Mouse (Mus musculus) megakaryocyte-erythroid progenitor cell, adult 5-6 weeks (primary cell): ENCODE results near the gene Carmil1. TPM values are rescaled to one million over a fixed set of nuclear protein-coding genes. Genes with fewer than 3 reads are reported as not detected.

Experiments
- ATAC-seq: replicated peaks from 2 replicates; pipeline ENCODE4 v1.8.0; 2016; ENCODE audit warnings: mild to moderate bottlenecking, inconsistent platforms; ENCODE audit not compliant: severe bottlenecking, poor library complexity, low FRiP score, low TSS enrichment
- total RNA-seq, 2 experiments: library from RNA; stranded (forward) in 1 of 2; stranded (reverse) in 1 of 2; fragments of 200-1000, 215-1000 nt in 1 of 2; fragments of >200 nt in 1 of 2; fragmentation: Nextera tagmentation in 1 of 2; gene quantifications; 2 replicates each; pipeline ENCODE4 v1.2.3; 2014 to 2017

Carmil1 gene
- total RNA-seq, 2 experiments from 2014 or later, result not detected

DNA sequence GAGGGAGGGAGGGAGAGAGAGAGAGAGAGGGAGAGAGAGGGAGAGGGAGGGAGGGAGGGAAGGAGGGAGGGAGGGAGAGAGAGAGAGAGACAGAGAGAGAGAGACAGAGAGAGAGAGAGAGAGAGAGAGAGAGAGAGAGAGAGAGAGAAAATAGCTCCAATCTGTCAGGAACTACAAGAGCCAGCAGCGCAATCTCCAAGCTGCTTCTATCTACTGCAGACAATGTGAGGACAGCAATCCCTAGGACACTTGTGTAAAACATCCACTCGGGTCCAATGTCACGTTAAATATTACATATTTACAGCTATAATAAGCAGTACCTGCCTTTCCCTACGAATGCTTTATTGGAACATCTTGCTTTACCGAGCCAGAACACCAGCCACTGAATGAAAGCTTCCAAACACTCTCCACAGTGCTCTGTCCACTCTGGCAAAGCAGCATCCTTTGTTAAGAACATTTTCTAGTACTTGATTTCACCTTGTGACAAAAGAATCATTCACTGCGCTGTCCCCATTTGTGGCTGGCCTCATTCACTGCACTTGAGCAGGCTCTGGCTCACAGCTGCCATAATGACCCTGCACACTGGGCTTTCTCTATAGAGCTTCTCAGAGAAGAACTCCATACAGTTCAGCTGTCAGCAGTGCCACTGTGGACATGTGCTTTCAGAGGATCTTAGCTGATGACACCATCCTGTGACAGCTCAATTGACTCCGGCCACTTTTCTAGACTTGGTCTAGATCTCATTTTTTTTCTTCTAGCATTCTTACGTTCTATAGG is 57.0 kb downstream of the Carmil1 start:
- ATAC-seq, result no peak

DNA sequence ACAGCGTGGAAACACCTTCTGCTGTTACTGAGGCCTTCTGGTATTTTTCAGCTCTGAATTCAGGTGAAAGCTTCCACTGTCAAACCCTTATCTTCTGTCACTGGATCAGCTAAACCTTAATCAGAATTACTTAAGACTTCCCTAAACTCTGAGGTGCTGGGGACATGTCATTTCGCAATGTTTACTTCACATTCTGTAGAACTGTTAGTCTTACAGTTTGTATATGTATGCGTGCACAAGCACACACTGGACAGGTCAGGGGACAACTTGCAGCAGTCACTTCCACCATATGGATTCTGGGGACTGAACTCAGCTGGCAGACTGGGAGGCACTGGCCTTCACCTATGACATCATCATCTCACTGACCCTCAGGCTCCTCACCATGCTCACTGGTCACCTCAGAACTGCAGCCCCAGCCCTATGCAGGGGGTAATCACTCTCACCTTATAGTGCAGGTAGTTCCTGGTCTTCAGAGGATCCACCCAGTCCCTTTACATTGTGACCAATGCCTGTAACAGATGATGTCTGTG is 60.1 kb downstream of the Carmil1 start:
- ATAC-seq, result no peak

DNA sequence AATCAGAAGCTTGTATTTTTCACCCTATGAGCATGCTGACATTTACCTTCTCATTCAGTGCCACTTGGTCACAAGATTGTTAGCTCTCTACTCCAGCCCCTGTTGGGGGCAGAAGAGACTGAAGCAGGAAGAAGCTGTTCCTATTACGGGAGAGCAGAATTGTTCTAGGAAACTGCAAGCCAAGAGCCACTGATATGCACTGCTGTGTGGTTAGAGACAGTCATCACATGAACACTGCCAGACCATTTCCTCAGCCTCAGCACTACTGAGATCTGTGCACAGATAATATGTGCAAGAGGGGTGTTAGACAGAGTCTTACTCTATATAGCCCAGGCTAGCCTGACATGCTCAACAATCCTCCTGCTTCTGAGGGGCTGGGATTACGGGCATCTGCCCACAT is 69.4 kb downstream of the Carmil1 start:
- ATAC-seq, result no peak

DNA sequence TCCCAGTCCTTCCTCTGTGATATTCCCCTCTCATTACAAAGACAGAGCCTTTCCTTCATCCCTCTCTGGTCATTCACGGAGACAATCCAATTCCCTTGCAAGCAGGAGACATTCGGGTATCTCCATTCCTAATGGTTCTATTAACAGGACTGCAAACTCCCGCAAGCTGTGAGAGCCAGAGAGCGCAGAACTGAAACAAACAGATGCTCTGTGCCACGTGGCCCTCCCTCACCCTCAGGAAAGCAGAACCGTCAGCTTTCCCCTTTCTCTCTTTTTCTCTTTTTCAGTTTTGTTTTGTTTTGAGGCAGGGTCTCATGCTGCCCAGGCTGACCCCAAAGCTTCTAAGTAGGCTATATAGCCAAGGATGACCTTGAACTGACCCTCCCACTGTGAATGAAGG is 74.5 kb downstream of the Carmil1 start:
- no peak for ATAC-seq

DNA sequence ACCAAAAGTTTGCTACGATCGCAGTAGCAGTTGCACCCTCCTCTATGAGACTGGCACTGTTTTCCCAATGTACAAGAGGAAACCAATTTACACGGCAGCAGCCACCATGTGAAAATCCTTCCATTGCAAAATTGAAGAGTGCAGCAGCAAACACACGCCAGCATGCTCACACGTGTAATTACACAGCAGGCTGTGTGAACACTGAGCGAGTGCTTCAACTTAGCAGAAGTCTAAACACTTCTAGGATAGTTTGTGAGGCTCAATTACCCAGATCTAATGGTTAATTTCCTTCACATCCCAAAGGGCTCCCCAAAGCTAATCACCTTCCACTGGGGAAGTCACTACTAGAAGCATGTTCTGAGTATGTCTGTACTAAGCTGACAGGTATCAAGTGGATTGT is 78.3 kb downstream of the Carmil1 start:
- no peak for ATAC-seq

DNA sequence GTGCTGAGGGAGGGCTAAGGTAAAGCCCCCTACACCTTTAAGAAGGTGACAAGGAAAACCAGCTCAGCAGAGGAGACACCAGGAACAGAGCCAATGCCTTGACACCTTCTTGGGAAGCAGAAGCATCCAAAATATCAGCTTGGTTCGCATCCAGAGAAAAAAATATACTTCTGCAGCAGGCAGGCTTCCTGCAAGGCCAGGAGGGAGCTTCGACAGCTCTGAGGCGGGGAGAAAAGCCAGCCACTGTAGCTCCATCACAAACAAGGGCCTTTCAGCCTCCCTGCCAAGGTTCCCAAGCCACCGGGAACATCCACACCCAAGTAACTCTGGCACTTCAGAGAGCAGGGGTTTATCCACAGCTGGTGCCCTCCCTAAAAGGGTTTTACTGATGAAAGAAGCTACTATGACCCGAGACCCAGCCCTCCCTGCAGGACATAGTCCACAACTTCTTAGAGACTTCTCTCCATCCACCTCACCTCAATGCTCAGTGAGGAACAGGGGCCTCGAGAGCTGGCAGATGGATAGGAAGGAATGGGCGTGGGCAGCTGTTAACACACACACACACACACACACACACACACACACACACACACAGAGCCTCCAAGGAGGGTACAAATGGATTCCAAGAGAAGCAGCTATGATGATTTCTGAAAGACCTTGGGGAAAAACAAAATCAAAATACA is 80.6 kb downstream of the Carmil1 start:
- no peak for ATAC-seq

DNA sequence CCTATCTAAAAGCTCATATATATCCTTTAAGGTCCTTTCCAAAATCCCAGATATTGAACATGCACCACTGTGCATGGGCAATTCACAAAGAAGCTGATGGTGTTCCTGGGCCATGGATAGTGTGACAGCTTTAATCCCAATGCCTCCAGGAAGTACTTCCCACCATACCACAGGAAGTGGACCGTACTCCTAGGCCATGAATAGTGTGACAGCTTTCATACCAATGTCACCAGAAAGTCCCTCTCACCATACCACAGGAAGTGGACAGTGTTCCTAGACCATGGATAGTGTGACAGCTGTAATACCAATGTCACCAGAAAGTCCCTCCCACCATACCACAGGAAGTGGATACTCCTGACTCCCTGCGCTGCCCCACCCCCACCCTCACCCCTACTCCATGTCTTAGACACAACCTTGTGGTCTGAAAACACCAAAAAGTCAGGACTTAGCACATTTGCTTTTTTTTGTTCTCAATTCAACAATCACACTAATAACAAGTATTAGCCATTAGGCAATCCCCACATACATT is 82.1 kb downstream of the Carmil1 start:
- ATAC-seq, result no peak

DNA sequence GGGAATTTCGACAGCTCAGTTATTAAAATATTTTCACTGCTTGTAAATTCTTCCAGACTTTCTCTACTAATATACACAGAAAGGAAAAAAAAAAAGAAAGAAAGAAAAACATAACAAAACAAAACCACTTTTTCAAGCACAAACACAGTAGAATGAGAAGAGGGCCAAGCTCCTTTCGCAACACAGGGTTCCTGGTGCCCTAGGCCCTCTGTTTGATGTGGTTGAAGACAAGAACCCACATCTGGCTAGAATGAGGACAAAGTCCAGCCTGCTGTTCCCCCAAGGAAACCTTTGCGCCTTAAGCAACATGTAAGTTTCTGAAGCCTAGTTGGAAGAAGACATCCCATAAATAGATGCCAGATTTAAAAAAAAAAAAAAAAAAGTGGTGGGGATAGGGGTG is 85.2 kb downstream of the Carmil1 start:
- ATAC-seq, result no peak

DNA sequence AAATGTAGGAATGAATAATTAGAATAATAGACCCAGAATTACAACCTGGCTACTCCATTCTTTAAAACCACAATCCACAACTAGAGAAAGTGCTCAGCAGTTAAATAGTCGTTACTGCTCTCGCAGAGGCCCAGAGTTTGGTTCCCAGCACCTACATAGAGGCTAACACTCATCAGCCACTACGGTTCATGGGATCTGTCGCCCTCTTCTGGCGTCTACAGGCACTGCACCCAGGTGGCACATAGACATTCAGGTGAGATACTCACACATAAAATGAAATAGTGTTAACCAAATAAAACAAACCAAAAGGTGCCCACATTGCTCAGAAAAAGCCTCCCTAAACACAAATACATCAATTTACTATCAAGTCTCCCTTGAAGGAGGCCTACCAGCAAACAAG is 86.6 kb downstream of the Carmil1 start:
- ATAC-seq, result no peak

DNA sequence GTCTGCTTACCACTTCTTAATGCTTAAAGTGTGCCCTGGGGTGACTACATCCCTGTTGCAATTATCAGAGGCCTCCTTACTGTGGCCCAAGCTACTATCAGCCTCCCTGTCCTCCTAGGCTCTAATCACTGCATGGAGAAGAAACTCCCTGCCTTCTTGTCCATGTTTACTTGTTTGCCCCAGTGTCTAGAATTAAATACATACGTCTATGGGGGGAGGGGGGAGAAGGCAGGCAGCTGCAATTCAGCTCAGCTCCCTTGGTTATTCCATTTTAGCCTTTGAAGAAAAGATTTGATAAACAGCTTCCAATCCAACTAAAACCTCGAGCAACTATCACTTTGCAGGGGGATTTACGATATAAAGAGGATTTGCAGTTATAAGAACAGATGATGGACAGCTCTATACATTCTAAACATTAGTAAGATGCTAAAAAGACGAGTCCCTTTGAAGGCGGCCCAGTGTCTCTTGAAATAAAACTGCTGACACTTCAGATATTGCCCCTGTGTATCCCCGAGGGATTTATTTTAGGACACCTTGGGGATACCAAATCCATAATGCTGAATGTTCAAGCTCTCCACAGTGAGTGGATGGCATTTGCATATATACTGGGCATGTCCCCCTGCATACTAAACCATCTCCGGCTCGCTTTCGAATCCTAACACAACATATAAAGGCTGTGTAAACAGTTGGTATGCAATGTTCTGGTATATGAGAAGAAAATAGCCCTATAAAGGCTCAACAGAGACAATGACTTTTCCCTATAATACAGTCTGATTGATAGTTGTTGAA is 89.5 kb downstream of the Carmil1 start:
- ATAC-seq, result no peak

DNA sequence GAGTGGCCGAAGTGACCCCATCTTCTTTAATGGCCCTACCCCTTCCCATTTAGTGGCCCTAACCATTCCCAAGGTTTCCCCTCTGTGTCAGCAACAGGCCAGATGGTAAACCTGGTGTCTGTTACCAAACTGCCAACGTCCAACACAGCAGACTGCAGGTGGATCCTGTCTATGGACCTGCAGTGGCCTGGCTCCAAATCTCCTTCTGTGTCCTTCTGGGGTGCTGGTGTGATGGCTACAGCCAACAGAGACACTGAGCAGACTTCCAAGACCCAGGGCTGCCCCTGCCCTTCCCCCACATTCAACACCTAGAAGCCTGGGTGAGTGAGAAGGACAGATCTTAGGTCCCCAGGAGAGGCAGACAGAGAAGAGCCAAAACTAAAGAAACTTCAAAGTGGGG is 93.6 kb downstream of the Carmil1 start:
- ATAC-seq, result no peak

DNA sequence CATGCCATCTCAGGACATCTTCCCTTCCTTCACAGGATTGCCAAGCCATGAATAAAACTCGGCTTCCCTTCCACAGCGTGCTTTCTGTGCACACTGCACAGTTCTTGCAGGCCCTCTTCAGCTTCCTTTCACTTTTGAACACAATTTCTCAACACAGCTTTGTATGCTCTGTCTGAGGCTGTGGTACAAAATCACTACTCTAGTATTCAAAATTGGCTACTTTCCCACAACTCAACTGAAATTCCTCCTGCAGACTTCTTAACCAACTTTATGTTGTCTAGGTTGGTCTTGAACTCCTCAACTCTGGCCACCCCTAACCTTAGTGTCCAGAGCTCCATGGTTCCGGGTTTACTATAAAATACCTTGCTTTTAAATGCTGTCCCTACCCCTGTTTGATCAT is 95.0 kb downstream of the Carmil1 start:
- ATAC-seq, result no peak

DNA sequence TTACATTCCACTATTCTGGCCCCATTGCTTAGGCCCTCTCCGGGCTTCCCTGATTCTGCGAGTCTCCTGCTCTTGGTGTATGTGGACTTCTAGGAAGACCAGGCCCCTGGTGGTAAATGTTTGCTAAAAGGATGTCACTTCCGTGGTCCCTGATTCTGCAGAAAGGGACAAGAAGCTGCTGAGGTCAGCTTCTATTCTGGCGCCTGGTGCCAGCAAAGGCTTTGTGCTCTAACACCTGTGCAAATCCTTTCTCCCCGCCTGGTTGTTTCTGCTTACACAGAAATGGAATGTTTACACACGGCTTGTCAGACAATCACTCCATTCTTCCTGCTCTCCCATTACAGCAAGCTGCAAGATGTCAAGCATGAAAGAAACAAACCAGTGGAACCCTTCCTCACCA is 97.7 kb downstream of the Carmil1 start:
- ATAC-seq, result no peak

DNA sequence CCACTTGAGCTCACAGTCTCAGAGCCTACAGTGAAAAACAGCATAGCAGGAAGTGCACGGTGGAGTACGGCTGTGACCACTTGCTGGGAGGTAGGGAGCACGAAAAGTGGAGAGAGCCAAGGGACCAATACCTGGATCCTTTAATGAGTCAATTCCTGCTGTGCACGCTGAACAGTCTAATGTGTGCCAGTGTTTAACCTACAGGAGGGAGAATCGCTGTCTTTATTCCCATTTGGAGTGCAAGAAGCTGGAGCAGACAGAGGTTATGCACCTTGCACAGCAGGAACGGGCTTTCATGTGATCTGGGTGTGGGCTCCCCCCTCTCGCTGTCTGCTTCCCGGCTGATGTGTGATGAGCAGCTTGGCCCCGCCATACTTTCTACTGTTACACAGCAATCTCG is 101.1 kb downstream of the Carmil1 start:
- ATAC-seq, result no peak

DNA sequence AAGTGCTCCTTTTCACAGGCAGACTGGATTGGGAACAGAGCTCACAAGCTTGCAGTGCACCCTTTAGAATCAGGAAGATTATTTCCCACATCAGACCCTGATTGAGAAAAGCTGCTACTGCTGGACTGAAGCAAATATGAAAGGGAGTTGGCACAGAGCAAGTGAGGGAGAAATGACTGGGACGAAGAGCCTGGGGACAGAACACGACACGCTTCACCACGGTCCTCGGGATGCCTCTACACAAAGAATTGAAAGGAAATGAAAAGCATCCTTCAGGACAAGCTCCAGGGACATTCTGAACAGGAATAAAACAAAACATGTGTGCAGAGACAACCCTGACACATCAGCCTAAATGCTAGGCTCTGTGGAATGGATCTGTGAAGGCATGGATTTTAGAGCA is 103.0 kb downstream of the Carmil1 start:
- ATAC-seq, result no peak

DNA sequence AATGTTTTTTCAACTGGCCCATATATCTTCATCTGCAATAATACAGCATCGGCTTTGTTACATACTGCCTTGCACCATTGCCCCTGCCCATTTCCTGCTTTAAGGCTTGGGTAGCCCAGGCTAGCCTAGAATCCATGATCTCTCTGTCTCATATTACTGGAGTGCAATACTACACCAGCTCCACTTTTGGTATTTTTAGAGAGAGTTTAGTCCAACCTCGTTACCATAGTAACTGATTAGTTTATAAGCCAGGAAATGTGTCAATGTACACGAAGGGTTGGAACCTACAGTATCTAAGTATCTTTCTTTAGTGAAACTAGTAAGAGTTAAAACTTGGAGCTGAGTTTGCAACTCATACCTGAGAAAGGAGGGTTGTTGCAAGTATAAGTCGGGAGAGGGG is 103.8 kb downstream of the Carmil1 start:
- ATAC-seq, result no peak

DNA sequence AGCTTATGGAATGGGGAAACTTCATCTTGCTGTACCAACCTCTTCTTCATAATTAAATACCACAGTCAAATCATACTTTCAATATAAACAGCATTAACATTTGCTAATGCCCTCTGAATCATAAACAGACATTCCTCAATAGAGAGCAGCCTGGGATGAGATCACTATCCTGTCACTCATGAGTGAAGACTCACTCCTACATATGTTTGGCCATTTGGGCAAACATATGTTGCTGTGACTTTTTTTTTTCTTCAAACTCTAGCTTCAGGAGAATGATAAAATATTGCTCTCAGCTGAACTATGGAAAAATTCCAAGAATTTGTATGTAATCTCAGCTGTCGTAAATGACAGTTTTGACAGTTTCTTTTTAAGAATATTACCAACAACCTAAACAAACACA is 110.9 kb downstream of the Carmil1 start:
- ATAC-seq, result no peak

DNA sequence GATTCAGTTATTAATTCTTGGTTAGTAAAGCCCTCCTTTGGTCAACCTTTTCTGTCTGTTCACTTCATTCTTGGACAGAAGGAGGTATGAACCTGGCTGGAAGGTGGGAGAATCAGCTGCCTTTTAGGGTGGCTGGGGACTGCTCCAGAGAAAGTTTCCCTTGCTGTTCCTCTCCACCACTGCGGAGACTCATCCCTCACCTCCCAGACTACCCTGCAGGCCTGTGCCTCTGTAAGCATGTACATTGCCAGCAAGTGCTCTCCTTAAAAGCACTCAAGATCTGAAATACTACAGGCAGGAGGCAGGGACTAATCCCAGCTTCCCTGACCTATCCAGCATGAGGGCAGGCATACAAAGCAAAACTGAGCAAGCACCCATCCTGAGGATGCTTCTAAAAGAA is 117.2 kb downstream of the Carmil1 start:
- no peak for ATAC-seq

DNA sequence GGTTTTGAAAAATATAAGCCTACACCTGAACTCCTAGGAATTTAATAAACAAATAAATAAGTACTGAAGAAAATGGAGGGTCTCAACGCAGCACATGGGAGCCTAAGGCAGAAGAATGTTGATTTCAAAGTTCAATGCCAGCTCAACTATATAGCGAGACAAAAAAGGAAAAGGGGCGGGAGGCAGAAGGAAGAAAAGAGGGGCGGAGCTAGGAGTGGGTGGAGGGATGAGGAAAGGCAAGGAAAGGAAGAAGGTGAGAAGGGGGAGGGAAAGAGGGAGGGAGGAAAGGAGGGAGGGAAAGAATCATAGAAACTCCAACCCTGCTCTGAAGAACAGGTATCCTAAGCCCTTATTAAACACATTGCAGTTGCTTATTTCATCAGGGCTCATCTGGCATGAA is 119.5 kb downstream of the Carmil1 start:
- ATAC-seq, result no peak

DNA sequence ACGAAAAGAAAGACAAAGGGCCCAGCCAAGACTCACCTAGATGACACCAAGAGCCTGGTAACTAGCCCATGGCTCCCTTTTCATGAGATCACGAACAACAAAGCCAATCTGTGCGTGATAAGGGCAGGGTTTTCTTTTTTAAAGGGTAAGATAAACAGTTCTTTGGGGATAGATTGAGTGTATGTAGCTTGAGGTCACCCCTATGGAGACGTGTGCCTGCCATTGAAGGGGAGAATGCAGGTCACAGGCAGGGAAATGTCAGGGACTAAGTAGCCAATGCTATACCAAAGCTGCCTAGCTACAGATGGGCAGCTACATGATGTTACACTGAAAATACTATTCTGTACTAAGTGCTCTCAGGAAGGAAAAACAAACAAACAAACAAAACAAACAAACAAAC is 120.6 kb downstream of the Carmil1 start:
- ATAC-seq, result peak; percentile 34; the same call in 1 of the 2 replicates
